Mouse (Mus musculus): ENCODE results near the gene Otud7a.

- TF ChIP-seq POLR2A (IDR thresholded peaks at IDR 0.05; ENCODE audit: low read depth, low read length) (no peak), CTCF (IDR thresholded peaks at IDR 0.05; ENCODE audit: extremely low read depth, insufficient read depth, insufficient read length, insufficient replicate concordance) (no peak)
Observed at GRCm38 (mm10) chr7:63444484-63445345, at the start of gene Otud7a.
